Mouse (Mus musculus) midbrain, postnatal 0 days (tissue): ENCODE measurements around the gene Trim62. TPM values are rescaled to one million over a fixed set of nuclear protein-coding genes. Genes with fewer than 3 reads are reported as not detected.

Experiments
- ATAC-seq: fragments of 200-750 bp; cut with Nextera tagmentation; 2 replicates; pipeline ENCODE4 v1.8.0; 2017; ENCODE audit warnings: moderate number of reproducible peaks, mild to moderate bottlenecking, moderate TSS enrichment, moderate library complexity; ENCODE audit not compliant: low FRiP score
- DNase-seq: peaks from one replicate; pipeline ENCODE4 v3.0.0-alpha.2; 2015; ENCODE audit warnings: low spot score
- H3K27ac ChIP-seq: fragments of 300-500 bp; sonication (generic); 2 replicates; pipeline ENCODE4 v1.5.1; 2014; ENCODE audit warnings: low read depth, mild to moderate bottlenecking, low read length, mixed read lengths
- H3K27me3 ChIP-seq: fragments of 300-500 bp; sonication (generic); 2 replicates; pipeline ENCODE4 v1.6.1; 2014; ENCODE audit warnings: low read length, control low read depth, mixed read lengths; ENCODE audit not compliant: insufficient read depth
- H3K36me3 ChIP-seq: fragments of 300-500 bp; sonication (generic); 2 replicates; pipeline ENCODE4 v1.6.1; 2014; ENCODE audit warnings: low read length, control low read depth, mixed read lengths; ENCODE audit not compliant: insufficient read depth
- H3K4me1 ChIP-seq: fragments of 300-500 bp; sonication (generic); 2 replicates; pipeline ENCODE4 v1.6.1; 2014; ENCODE audit warnings: mild to moderate bottlenecking, control low read depth, antibody characterized with exemption, low read length, mixed read lengths; ENCODE audit not compliant: insufficient read depth
- H3K4me2 ChIP-seq: fragments of 300-500 bp; sonication (generic); 2 replicates; pipeline ENCODE4 v1.6.1; 2014; ENCODE audit warnings: low read depth, mild to moderate bottlenecking, low read length, mixed read lengths; ENCODE audit not compliant: poor library complexity, severe bottlenecking
- H3K4me3 ChIP-seq: fragments of 300-500 bp; sonication (generic); 2 replicates; pipeline ENCODE4 v1.5.1; 2014; ENCODE audit warnings: low read depth, mild to moderate bottlenecking, low read length, moderate library complexity
- H3K9ac ChIP-seq: fragments of 300-500 bp; sonication (generic); replicated peaks from 2 replicates; pipeline ENCODE4 v1.6.1; 2014; ENCODE audit warnings: mild to moderate bottlenecking, low read length, moderate library complexity, mixed read lengths; ENCODE audit not compliant: poor library complexity, severe bottlenecking
- H3K9me3 ChIP-seq: fragments of 300-500 bp; sonication (generic); 2 replicates; pipeline ENCODE4 v1.6.1; 2016; ENCODE audit warnings: low read length, control low read depth
- CTCF ChIP-seq: IDR thresholded peaks from 2 replicates; pipeline ENCODE4 v1.5.1; 2016; ENCODE audit warnings: antibody characterized with exemption, mild to moderate bottlenecking
- WGBS: fragments of 180-500 bp; shearing (Covaris S2); extraction: QIAGEN DNeasy Blood & Tissue Kit; methylation state at CpG from one replicate; pipeline ENCODE4 v1.1.7; 2014; 5-methylcytosine and 5-hydroxymethylcytosine counted together
- polyA plus RNA-seq: library from polyadenylated mRNA; unstranded; fragments of >200 nt; fragmentation: Nextera tagmentation; extraction: Ambion mirVana; gene quantifications from 2 replicates; pipeline ENCODE4 v1.2.1, GENCODE M21; 2015
- total RNA-seq: library from RNA; depleted of rRNA; stranded (reverse); fragments of >200 nt; gene quantifications from 2 replicates; pipeline ENCODE4 v1.2.3, GENCODE M21; 2014

Trim62 gene
- total and polyA plus RNA-seq, 2 experiments from 2014 or later = 25.2 to 26.8 TPM

DNA sequence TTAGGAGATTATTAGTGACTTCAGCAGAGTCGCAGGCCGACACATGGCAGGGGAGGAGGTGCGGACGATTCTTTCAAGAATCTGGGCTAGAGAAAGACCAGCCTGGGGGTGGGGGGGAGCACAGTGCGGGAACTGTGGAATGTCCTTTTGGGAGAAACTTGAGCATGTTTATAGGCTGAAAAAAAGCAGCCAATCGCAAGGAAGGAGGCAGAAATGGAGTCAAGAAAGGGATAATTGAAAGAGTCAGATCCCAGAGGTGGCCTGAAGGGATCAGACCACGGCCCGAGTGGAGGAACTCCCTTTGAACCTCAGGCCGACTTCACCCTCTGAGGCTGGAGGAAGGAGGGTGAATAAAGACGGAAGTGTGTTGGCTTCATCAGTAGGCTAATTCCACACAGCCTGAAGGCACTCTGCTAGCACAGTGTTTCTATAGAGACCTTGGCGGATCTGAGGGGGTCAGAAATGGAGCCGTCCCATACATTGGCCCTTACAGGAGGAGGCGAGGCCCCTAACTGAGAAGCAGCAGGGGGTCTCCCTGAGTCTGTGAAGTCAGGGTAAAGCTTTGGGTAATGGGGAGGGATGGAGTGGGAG, 4.4 kb upstream of the Trim62 start:
- no peak for TF ChIP-seq CTCF
- Histone ChIP-seq H3K4me3 (no peak overlapping the region), H3K27me3 (no peaks in the 10 kb centered on the region), H3K4me1 (no peaks in the 10 kb centered on the region), H3K9me3 (no peaks in the 10 kb centered on the region), H3K27ac (no peak overlapping the region), H3K4me2 (no peak overlapping the region; the same call in 1 of the 2 replicates), H3K36me3 (no peaks in the 10 kb centered on the region), H3K9ac (no peak overlapping the region)
- WGBS = 10% methylated on average over 13 of the region's 13 CpGs
- ATAC-seq = no peak
- DNase-seq = no peak

DNA sequence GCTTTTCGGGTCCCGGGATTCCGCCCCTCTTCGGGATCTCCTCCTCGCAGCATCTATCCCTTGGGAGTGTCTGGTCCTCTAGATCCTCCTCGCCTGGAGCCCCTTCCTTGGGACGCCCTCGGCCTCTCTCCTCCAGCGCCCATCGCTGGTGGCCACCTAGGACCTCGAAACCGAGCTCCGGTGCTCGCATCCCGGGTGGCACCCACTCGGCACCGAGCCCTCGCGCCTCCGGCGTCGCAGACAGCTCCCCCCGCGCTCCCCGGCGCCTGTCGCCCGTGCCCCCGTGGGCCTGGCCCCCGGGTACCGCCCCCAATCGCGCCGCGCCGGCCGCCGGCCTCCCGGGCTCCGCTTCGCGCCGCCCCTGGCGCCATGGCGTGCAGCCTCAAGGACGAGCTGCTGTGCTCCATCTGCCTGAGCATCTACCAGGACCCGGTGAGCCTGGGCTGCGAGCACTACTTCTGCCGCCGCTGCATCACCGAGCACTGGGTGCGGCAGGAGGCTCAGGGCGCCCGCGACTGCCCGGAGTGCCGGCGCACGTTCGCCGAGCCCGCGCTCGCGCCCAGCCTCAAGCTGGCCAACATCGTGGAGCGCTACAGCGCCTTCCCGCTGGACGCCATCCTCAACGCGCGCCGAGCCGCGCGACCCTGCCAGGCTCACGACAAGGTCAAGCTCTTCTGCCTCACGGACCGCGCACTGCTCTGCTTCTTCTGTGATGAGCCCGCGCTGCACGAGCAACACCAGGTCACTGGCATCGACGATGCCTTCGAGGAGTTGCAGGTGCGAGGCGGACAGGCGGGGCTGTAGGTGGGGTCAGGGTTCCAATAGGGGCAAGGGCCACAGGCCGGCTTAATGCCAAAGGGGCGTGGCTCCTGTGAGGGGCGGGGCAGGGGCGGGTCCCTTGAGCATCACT, 676 bp downstream of the Trim62 start:
- peaks cover 18% of the 10 kb centered on the region for H3K4me1 ChIP-seq
- H3K9ac ChIP-seq = peak overlapping the region; percentile 96
- peak overlapping the region; percentile 91 for H3K4me2 ChIP-seq
- ATAC-seq = peak; percentile 62
- under 1% methylated on average over 80 of the region's 94 CpGs for WGBS
- TF ChIP-seq CTCF = peak; percentile 2; the same call in 1 of the 2 replicates
- 0 out of 2 replicates have a peak, but pooled peaks cover 3% of the 10 kb centered on the region for H3K36me3 ChIP-seq
- peak overlapping the region; percentile 85 for H3K4me3 ChIP-seq
- peak overlapping the region; percentile 89 for H3K27ac ChIP-seq
- H3K27me3 ChIP-seq = no peaks in the 10 kb centered on the region
- DNase-seq = peak; percentile 48
- H3K9me3 ChIP-seq = no peaks in the 10 kb centered on the region

DNA sequence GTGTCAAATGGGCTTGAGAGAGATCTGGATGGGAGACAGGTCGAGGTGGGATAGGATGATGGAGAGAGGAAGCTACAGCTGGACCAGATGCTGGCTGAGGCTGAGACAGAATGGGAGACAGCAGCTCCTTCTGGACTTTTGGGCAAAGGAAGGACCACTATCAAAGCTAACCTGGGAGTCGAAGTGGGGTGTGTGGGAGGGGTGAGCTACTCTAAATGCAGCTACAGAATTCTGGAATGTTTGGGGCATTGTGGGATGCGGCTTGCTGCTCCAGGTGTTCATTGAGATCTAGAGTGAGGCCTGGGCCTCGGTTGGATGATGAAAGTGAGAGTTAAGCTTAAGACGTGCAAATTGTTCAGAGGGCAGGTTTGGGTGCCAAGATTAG, 1.3 kb downstream of the Trim62 start:
- H3K4me2 ChIP-seq = peak overlapping the region; percentile 91
- peak overlapping the region; percentile 89; the same call in 1 of the 2 replicates for H3K27ac ChIP-seq
- DNase-seq = no peak
- H3K4me1 ChIP-seq = peaks cover 18% of the 10 kb centered on the region
- no peaks in the 10 kb centered on the region for H3K27me3 ChIP-seq
- no peak for ATAC-seq
- peak overlapping the region; percentile 96 for H3K9ac ChIP-seq
- H3K4me3 ChIP-seq = peak overlapping the region; percentile 85
- no peak for TF ChIP-seq CTCF
- 0 out of 2 replicates have a peak, but pooled peaks cover 3% of the 10 kb centered on the region for H3K36me3 ChIP-seq
- no peaks in the 10 kb centered on the region for H3K9me3 ChIP-seq
- WGBS = 34% methylated on average over 5 of the region's 5 CpGs

DNA sequence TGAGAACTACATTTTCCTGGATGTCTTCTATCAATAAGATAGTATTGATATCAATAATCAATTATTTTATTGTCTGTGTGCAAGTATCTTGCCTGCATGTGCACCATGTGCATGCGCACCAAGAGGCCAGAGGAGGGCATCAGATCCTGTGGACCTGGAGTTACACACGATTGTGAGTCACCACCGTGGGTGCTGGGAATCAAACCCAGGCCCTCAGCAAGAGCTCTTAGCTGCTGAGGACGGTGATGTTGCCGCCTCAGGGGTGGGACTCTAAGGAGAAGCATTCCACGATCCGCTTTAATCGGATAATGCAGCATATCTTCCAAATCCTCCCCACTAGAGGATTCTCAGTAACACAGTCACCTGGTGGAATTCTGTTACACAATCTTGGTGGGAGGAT, 2.2 kb downstream of the Trim62 start:
- DNase-seq (no peak), ATAC-seq (no peak)
- no peaks in the 10 kb centered on the region for H3K9me3 ChIP-seq
- 94% methylated on average over 8 of the region's 8 CpGs for WGBS
- H3K27ac ChIP-seq = no peak overlapping the region
- peak; percentile 31 for TF ChIP-seq CTCF
- peaks cover 18% of the 10 kb centered on the region for H3K4me1 ChIP-seq
- H3K27me3 ChIP-seq = no peaks in the 10 kb centered on the region
- peak overlapping the region; percentile 91 for H3K4me2 ChIP-seq
- no peak overlapping the region for H3K9ac ChIP-seq
- no peak overlapping the region; the same call in 1 of the 2 replicates for H3K4me3 ChIP-seq
- 0 out of 2 replicates have a peak, but pooled peaks cover 3% of the 10 kb centered on the region for H3K36me3 ChIP-seq

DNA sequence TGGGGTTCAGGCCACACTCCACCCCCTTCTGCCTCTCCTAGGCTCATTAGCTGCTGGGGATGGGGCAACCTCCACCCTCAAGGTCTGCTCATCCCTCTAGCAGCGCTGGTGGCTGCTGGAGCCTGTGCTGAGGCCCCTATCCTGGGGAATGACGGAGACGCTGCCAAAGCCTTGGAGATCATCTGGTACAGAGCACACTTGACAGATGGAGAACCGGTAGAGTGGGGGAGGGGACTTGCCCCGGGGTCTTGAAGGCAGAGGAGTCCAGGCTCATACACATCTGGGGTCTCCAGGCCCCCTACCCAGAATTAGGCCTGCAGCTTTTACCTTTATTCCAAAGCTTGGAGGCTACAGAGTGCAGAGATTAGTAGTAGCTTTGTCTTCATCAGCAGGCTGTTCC, 3.2 kb downstream of the Trim62 start:
- peak overlapping the region; percentile 25 for H3K4me2 ChIP-seq
- 0 out of 2 replicates have a peak overlapping the region, but pooled peaks have one; percentile 3 for H3K4me3 ChIP-seq
- peaks cover 18% of the 10 kb centered on the region for H3K4me1 ChIP-seq
- no peak overlapping the region for H3K27ac ChIP-seq
- peak; percentile 64 for DNase-seq
- WGBS = 32% methylated on average over 5 of the region's 5 CpGs
- 0 out of 2 replicates have a peak, but pooled peaks cover 3% of the 10 kb centered on the region for H3K36me3 ChIP-seq
- no peaks in the 10 kb centered on the region for H3K9me3 ChIP-seq
- no peaks in the 10 kb centered on the region for H3K27me3 ChIP-seq
- ATAC-seq = no peak
- TF ChIP-seq CTCF = no peak
- H3K9ac ChIP-seq = peak overlapping the region; percentile 39; the same call in 1 of the 2 replicates
